Mouse (Mus musculus): ENCODE measurements around the gene 4933402J07Rik. TPM values are rescaled to one million over a fixed set of nuclear protein-coding genes. Genes with fewer than 3 reads are reported as not detected.

4933402J07Rik gene
- polyA plus RNA-seq (2016; fragmentation: Nextera tagmentation; extraction: Ambion mirVana): not detected in 2 replicates

DNA sequence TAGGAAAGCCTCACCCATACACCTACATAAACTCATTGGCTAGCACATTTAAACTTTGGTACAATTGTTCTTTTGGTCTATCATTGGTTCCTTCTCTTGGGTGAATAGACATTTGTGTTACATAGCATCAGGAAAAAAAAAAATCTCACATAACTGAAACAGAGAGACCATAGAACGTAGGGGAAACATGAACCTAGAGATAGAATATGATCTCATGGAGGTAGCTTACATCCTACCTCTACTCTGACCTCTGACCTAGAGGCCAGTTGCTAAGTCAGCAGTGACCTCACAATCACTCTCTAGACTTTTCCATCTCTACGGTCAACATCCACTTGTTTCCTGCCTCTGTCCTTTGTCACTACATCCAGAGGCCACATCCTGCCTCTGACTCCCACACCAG is at the start of gene 4933402J07Rik:
TSS of gene 4933402J07Rik (plus strand) at position 301 of the 400 bp plus-strand sequence.
- DNase-seq (ENCODE audit: low spot score): no peak
- Histone ChIP-seq H3K9me3 (replicated peaks) (no peaks in the 10 kb centered on the region), H3K4me1 (no peaks in the 10 kb centered on the region), H3K27me3 (ENCODE audit: low read depth, poor library complexity, severe bottlenecking) (no peaks in the 10 kb centered on the region), H3K4me3 (no peak within 1 kb of the TSS), H3K27ac (no peak within 1 kb of the TSS), H3K36me3 (no peaks in the 10 kb centered on the region)
- WGBS: 83% methylated on average over 2 of the region's 2 CpGs

DNA sequence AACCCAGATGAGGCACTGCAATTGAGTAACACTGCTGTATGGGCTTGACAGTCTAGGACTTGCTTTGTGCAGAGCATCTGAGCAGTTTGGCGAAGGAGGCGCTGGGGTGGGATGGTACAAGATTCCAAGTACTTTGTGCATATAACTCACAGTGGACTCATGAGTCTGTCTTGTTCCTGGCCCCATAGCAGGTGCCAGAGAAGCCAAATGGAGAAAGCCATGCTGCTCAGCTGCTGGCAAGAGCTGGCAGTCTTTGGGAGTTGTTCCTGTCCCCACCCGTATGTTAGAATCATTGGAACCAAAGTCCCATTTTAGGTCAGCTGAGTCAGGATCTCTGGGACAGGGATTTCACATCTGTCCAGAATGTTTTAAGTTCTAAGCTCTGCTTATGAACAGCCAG is 46.5 kb upstream of the 4933402J07Rik start:
- Histone ChIP-seq H3K27ac (no peak overlapping the region), H3K4me1 (no peaks in the 10 kb centered on the region), H3K4me3 (no peak overlapping the region), H3K36me3 (no peaks in the 10 kb centered on the region), H3K27me3 (ENCODE audit: low read depth, poor library complexity, severe bottlenecking) (no peaks in the 10 kb centered on the region), H3K9me3 (replicated peaks) (no peaks in the 10 kb centered on the region)
- no peak for DNase-seq (ENCODE audit: low spot score)
- 94% methylated on average over 3 of the region's 3 CpGs for WGBS

GRCm38 (mm10) chr8:87525006-87525405 is 38.6 kb upstream of the 4933402J07Rik start:
- Histone ChIP-seq H3K4me3 (no peak overlapping the region), H3K9me3 (replicated peaks) (no peaks in the 10 kb centered on the region), H3K36me3 (no peaks in the 10 kb centered on the region), H3K27me3 (ENCODE audit: low read depth, poor library complexity, severe bottlenecking) (no peaks in the 10 kb centered on the region), H3K4me1 (no peaks in the 10 kb centered on the region), H3K27ac (no peak overlapping the region)
- no peak for DNase-seq (ENCODE audit: low spot score)
- WGBS: 94% methylated on average over 1 of the region's 1 CpGs

DNA sequence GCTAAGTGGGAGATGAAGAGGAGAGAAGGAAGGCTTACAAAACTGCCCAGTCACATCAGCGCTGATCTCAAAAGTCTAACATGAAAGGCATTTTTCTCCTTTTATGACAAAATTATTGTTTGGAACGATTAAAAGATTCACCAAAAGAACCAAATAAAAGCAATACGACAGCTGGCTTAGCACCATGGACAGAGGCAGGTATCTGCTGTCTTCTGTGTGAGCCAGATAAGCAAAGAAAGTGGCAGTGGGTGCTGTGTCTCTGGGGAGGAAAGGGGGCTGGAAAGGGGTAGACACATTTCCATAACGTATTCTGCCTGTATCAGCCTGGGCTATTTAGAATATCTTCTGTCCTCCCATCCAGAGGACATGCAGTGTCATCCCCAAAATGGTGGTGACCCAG is 32.5 kb upstream of the 4933402J07Rik start:
- DNase-seq (ENCODE audit: low spot score): no peak
- 60% methylated on average over 4 of the region's 4 CpGs for WGBS

DNA sequence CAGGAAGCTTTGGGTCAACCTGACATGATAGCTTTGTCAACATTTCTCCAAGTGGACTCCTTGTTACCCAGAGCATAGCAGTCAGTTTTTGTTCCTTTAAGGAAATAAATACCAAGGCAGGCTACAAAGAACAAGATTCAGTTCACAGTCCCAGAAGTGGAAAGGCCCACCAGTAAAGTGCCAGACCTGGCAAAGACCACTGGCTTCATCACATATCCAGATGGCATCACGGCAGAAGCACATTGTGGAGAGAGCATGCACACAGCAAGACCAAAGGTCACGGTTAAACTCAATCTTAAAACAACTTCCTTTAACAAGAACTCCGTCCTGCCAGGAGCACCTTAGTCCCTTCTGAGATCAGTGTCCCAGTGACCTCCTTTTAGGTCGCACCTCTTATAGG is 30.2 kb upstream of the 4933402J07Rik start:
- DNase-seq (ENCODE audit: low spot score): no peak
- 82% methylated on average over 4 of the region's 4 CpGs for WGBS

More for the DNA sequence above, 32.5 kb upstream of the 4933402J07Rik start:
- peaks cover 3% of the 10 kb centered on the region; the same call in 1 of the 2 replicates for H3K4me1 ChIP-seq
- H3K4me3 ChIP-seq: no peak overlapping the region
- H3K9me3 ChIP-seq (replicated peaks): no peaks in the 10 kb centered on the region
- no peak overlapping the region for H3K27ac ChIP-seq
- H3K27me3 ChIP-seq (ENCODE audit: low read depth, poor library complexity, severe bottlenecking): 0 out of 2 replicates have a peak, but pooled peaks cover 6% of the 10 kb centered on the region
- H3K36me3 ChIP-seq: no peaks in the 10 kb centered on the region

GRCm38 (mm10) chr8:87534846-87535245 is 28.8 kb upstream of the 4933402J07Rik start:
- WGBS: 42% methylated on average over 2 of the region's 2 CpGs
- no peak overlapping the region for H3K27ac ChIP-seq
- 0 out of 2 replicates have a peak, but pooled peaks cover 16% of the 10 kb centered on the region for H3K27me3 ChIP-seq (ENCODE audit: low read depth, poor library complexity, severe bottlenecking)
- no peaks in the 10 kb centered on the region for H3K9me3 ChIP-seq (replicated peaks)
- no peaks in the 10 kb centered on the region for H3K36me3 ChIP-seq
- H3K4me1 ChIP-seq: peaks cover 8% of the 10 kb centered on the region; the same call in 1 of the 2 replicates
- DNase-seq (ENCODE audit: low spot score): no peak
- H3K4me3 ChIP-seq: no peak overlapping the region

More for the DNA sequence above, 30.2 kb upstream of the 4933402J07Rik start:
- no peaks in the 10 kb centered on the region for H3K36me3 ChIP-seq
- 0 out of 2 replicates have a peak, but pooled peaks cover 6% of the 10 kb centered on the region for H3K27me3 ChIP-seq (ENCODE audit: low read depth, poor library complexity, severe bottlenecking)
- H3K4me1 ChIP-seq: peaks cover 7% of the 10 kb centered on the region; the same call in 1 of the 2 replicates
- no peak overlapping the region for H3K27ac ChIP-seq
- H3K4me3 ChIP-seq: no peak overlapping the region
- H3K9me3 ChIP-seq (replicated peaks): no peaks in the 10 kb centered on the region

GRCm38 (mm10) chr8:87536615-87537329 is 26.9 kb upstream of the 4933402J07Rik start:
- H3K36me3 ChIP-seq: no peaks in the 10 kb centered on the region
- peaks cover 31% of the 10 kb centered on the region; the same call in 1 of the 2 replicates for H3K27me3 ChIP-seq (ENCODE audit: low read depth, poor library complexity, severe bottlenecking)
- H3K4me1 ChIP-seq: peaks cover 12% of the 10 kb centered on the region
- no peaks in the 10 kb centered on the region for H3K9me3 ChIP-seq (replicated peaks)
- no peak overlapping the region for H3K4me3 ChIP-seq
- peak; percentile 92 for DNase-seq (ENCODE audit: low spot score)
- no peak overlapping the region for H3K27ac ChIP-seq
- 10% methylated on average over 23 of the region's 23 CpGs for WGBS

DNA sequence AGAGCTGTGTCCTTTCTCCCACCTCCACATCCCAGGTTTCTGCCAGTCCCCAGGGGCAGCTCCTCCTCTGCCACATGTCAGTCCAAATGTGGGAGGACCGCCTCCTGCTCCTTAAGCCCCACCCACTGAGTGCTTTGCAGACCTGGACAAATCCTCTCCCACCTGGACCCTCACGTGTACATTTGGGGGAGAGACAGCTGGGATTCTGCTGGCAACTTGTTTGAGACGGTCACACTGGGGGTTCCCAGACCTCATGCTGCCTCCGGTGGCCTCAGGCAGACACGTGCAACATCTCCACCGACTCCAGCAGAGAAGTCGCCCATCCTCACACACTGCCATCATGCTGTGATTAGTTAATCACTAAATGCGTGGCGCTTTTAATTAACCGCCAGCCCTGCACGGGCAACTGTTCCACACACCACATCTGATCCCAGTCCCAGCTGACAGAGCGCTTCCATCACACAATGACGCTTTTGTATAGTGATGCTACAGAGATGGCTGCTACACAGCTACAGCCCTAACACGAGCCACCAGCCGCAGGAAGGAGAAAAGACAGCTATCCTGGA is 23.7 kb upstream of the 4933402J07Rik start:
- DNase-seq (ENCODE audit: low spot score): no peak
- H3K27ac ChIP-seq: no peak overlapping the region
- H3K9me3 ChIP-seq (replicated peaks): no peaks in the 10 kb centered on the region
- H3K27me3 ChIP-seq (ENCODE audit: low read depth, poor library complexity, severe bottlenecking): peaks cover 31% of the 10 kb centered on the region; the same call in 1 of the 2 replicates
- no peak overlapping the region for H3K4me3 ChIP-seq
- H3K36me3 ChIP-seq: no peaks in the 10 kb centered on the region
- H3K4me1 ChIP-seq: peaks cover 9% of the 10 kb centered on the region
- 37% methylated on average over 15 of the region's 15 CpGs for WGBS

DNA sequence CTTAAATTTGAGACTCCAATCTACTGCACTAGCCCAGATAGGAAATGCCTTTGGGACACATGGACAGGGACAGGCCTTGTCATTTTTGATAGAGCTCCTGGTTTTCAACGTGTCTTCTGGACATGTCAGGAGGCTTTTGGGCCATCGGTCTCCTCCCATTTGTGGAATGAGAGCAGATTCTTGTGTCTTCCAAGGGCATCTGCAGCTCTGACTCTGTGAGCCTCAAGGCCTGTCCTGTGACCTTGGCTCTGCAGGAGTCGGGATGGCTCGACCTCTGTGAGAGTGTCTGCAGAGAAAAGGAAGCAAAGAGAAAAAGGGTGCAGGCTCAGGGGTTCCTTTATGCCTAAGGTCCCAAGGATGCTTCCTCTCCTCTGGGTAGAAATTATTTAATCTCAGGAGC is 13.8 kb upstream of the 4933402J07Rik start:
- 77% methylated on average over 4 of the region's 4 CpGs for WGBS
- Histone ChIP-seq H3K36me3 (no peaks in the 10 kb centered on the region), H3K27ac (no peak overlapping the region), H3K4me1 (no peaks in the 10 kb centered on the region), H3K4me3 (no peak overlapping the region), H3K9me3 (replicated peaks) (no peaks in the 10 kb centered on the region), H3K27me3 (ENCODE audit: low read depth, poor library complexity, severe bottlenecking) (no peaks in the 10 kb centered on the region)
- no peak for DNase-seq (ENCODE audit: low spot score)

DNA sequence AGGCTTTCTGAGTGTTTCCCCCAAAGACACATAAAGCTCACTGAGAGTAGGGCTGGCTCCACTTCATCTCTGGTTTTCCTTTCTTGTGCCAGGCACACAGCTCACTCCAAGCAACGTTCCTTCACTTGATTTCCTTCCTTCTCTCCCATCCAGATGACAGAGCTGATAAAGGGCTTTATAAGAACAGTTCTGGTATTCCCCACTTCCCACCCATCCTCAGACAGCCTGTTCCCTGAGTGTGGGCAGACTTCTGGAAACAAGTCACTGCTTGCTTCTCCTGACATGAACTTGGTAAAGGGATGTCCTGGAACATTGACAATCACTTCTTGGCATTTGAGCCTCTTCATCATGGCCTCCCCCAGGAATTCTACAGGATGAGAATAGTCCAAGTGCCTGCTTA is 10.9 kb upstream of the 4933402J07Rik start:
- 77% methylated on average over 1 of the region's 1 CpGs for WGBS
- Histone ChIP-seq H3K4me1 (no peaks in the 10 kb centered on the region), H3K36me3 (no peaks in the 10 kb centered on the region), H3K9me3 (replicated peaks) (no peaks in the 10 kb centered on the region), H3K27me3 (ENCODE audit: low read depth, poor library complexity, severe bottlenecking) (no peaks in the 10 kb centered on the region), H3K27ac (no peak overlapping the region), H3K4me3 (no peak overlapping the region)
- no peak for DNase-seq (ENCODE audit: low spot score)

GRCm38 (mm10) chr8:87560801-87561200 is 2.9 kb upstream of the 4933402J07Rik start:
- Histone ChIP-seq H3K27ac (no peak overlapping the region), H3K27me3 (ENCODE audit: low read depth, poor library complexity, severe bottlenecking) (no peaks in the 10 kb centered on the region), H3K9me3 (replicated peaks) (no peaks in the 10 kb centered on the region), H3K4me3 (no peak overlapping the region), H3K36me3 (no peaks in the 10 kb centered on the region), H3K4me1 (no peaks in the 10 kb centered on the region)
- DNase-seq (ENCODE audit: low spot score): no peak
- WGBS: 74% methylated on average over 2 of the region's 2 CpGs

DNA sequence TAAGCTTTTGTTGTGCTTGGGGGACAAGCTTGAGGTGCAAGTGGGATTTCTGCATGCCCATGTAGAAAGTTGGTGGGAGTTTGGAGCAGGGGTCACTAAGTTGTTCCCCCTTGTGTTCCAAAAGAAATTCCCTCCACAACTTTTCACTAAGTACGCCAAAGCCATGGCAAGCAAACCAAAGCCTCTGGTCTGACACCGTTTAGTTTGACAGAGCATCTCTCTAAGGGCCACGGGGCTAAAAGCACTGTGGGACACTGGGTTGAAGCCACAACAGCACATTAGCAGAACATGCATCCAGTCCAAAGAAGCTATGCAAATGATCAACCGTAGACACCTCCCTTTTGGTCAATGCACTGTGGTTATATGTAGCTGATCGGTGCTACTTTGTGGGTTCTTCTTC is 5.5 kb downstream of the 4933402J07Rik start:
- H3K27me3 ChIP-seq (ENCODE audit: low read depth, poor library complexity, severe bottlenecking): peaks cover 16% of the 10 kb centered on the region
- H3K27ac ChIP-seq: no peak overlapping the region
- no peaks in the 10 kb centered on the region for H3K9me3 ChIP-seq (replicated peaks)
- H3K4me3 ChIP-seq: no peak overlapping the region
- WGBS: 82% methylated on average over 5 of the region's 5 CpGs
- no peak for DNase-seq (ENCODE audit: low spot score)
- H3K36me3 ChIP-seq: no peaks in the 10 kb centered on the region
- H3K4me1 ChIP-seq: peaks cover 15% of the 10 kb centered on the region

Measured in limb, embryonic 10.5 days (tissue).